Mouse (Mus musculus): ENCODE measurements around the gene 1300017J02Rik.

The 1300017J02Rik gene

DNA sequence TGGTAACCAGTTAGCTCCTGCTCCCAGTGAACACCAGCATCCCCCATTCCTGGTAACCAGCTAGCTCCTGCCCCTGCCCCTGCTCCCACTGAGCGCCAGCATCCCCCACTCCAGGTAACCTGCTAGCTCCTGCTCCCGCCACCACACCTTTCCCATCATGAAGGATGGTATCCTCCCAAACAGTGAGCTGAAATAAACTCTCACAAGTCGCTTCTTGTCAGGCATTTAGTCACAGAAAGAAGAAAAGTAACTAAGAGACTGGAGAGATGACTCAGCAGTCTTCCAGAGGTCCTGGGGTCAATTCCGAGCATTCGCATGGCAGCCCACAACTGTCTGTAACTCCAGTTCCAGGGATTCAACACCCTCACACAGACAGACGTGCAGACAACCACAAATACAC is 28.0 kb downstream of the 1300017J02Rik start:
- in situ Hi-C loops (cut with MboI, MseI): loop anchor here in 1 of 2 experiments (25.0 kb wide), 1 partner anchor 190 kb away; no protein-coding TSS in a partner anchor

DNA sequence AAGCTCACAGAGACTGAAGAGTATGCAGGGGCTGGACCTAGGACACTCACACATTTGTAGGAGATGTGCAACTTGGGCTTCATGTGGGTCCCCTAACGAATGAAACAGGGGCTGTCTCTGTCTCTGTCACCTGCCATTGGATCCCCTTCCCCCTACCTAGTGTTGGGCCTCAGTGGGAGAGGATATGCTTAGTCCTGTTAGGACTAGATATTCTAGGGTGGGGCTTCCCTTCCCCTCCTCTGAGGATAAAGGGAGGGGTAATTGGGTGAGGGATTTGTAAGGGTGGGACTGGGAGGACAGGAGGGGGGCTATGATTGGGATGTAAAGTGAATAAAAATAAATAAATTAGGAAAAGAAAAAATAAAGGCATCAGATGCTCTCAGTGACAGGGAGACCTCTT is 29.2 kb downstream of the 1300017J02Rik start:
- in situ Hi-C loops (cut with MboI, MseI): loop anchor here in 1 of 2 experiments (25.0 kb wide), 1 partner anchor 188 kb away; no protein-coding TSS in a partner anchor

- in situ Hi-C loops (cut with MboI, MseI): loop anchor here in 1 of 2 experiments (25.0 kb wide), 1 partner anchor 188 kb away; no protein-coding TSS in a partner anchor
Observed at GRCm38 (mm10) chr9:103274819-103275218, 30.1 kb downstream of the 1300017J02Rik start.

DNA sequence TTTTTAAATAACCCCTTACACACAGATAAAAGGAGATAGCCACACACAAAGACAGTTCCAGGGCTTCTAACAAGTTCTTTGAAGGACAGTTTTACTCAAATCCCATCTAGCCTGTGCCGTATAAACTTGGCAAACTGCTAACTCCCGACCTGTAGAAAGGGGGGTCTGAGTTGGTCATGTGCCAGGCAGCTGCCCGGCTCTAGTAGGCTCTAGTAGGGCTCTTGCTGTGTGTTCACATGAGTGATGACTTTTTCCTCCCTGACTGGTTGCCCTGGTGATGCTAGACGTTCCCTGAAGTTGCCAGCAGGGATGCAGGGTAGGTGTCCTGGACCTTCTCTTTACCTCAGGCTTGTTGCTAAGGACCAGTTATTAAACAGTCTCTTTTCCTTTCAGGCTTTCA is 33.8 kb downstream of the 1300017J02Rik start:
- in situ Hi-C loops (cut with MboI, MseI): no loop called here

DNA sequence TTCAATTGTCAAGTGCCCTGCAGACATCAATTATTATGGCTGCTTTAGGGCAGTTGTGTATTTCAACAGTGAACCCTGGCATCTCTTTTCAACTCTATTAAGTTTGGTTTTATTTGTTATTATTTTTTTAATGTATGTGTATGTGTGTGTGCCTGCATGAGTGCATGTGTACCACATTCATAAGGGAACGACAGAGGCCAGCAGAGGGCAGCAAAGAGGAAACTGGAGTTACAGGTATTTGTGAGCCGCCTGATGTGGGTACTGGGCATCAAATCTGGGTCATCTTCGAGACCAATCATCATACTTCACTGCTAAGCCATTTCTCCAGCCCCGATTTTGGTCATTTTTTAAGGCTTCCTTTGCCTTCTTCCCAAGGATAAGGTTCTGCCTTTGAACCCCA is 39.1 kb downstream of the 1300017J02Rik start:
- in situ Hi-C loops (cut with MboI, MseI): no loop called here

DNA sequence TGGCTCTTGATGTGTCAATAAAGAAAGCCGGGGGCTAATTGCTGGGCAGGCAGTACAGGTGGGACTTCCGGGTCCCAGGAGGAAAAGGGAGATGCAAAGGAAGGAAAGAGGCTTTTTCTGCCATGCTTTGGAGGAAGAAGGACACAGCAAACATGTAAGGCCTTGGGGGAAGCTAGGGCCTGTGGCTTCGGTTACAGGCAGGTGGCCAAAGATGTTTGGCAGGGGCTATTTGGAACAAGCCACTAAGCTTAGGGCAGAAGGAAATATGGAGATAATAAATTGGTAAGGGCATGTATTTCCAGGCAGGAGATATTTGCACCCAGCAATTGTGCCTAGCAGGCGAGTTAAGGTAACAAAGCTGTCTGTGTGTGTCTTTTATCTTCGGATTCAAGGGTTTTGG is 52.0 kb downstream of the 1300017J02Rik start:
- in situ Hi-C loops (cut with MboI, MseI): no loop called here

- in situ Hi-C loops (cut with MboI, MseI): no loop called here
Observed at GRCm38 (mm10) chr9:103248618-103249017, 56.3 kb downstream of the 1300017J02Rik start.

DNA sequence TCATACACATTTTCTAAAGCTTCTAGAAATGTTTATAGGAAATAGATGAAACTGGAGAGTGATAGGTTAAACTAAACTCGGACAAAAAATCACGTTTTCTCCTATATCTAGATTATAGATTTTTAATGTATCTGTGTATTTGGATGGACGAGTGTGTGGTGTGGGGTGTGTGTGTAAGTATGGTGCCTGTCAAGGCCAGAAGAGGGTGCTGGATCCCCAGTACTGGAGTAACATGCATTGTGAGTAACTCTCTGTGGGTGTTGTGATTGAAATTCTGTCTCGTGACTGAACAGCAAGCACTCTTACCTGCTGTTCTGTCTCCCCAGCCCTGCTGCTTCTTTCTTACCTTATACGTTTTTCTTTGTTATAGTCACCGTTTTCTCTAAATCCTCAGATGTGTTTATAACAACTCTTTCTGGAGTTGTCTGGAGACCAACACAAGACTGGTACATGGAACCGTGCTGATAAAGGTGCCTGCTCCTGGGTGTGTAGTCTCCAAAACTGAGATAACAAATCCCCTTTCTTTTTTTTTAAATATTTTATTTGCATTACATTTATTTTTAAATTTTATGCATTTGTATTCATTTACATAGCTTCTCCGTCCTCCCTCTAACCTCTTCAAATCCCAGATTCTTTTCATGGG is 58.2 kb downstream of the 1300017J02Rik start:
- in situ Hi-C loops (cut with MboI, MseI): no loop called here

DNA sequence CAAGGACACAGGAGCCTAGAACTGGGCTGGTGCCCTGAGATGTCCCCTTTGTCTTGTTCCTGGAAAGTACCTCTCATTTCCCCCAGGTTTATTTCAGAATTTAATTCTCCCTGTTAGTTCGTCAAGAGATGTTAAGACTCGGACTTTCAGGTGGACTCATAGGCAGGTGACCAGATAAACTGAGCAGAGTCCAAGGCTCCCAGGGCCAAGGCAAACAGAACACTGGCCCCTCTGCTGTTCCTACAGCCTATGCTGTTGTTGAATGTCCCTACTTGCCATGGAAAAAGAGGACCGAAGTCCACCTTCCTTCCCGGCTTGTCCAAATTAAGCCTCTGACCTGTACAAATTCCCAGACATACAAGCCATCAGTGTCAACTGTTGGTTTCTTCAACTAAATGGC is 61.2 kb downstream of the 1300017J02Rik start:
- in situ Hi-C loops (cut with MboI, MseI): no loop called here

GRCm38 (mm10) chr9:103241206-103241605 is 63.7 kb downstream of the 1300017J02Rik start:
- in situ Hi-C loops (cut with MboI, MseI): no loop called here

DNA sequence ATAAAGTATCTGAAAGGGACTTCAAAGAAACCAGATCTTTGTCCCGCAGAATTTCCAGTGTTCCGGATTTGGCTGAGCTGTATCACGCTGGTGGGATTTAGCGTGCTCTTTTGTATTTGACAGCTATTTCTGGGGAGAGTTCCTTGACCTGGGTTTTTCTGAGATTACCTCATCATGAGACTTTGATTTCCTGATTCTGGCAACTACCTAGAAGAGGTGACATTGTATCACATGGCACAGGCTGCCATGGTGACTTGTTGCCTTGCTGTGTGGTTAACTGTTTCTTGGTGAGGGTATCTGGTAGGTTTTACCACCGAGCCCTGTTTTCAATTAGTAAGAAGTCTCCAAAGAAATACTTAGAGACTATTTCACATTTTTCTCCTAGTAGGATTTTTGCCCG is 65.4 kb downstream of the 1300017J02Rik start:
- in situ Hi-C loops (cut with MboI, MseI): no loop called here

GRCm38 (mm10) chr9:103234565-103235165 is 70.2 kb downstream of the 1300017J02Rik start:
- in situ Hi-C loops (cut with MboI, MseI): no loop called here

DNA sequence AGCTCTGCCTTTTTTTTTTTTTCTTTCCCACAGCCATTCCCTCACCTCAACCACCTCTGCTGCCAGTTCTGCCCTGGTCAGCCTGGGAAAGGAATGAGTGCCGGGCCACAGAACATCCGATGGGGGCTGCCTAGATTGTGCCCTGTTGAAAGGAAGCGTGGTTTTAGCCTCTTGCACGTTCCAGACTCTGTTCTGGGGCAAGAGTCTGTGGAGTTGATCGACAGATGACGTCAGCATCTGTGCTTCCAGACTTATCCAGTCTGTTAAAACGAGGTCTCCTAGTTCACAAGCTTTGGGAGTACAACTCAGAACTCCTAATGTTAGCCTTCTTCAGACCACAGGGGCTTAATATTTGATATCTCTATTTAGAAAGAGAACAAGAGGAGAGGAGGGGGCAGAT is 70.8 kb downstream of the 1300017J02Rik start:
- in situ Hi-C loops (cut with MboI, MseI): no loop called here

DNA sequence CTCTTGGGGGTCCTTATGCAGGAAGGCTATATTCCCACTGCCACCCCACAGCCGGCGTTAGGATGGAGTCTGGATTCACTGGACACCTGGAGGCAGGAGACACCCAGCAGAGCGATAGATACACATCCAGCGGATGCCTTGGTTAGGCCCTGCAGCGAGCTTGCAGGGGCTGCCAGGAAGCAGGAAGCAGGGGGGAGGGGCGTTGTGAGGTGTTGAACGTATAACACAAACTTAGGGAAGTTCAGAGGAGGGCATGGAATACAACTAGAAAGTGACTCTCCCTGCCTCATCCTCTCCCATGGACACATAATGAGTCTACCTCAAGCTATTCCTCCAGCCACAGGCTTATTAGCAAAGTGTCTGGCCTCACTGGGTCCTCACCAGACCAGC is 71.9 kb downstream of the 1300017J02Rik start:
- in situ Hi-C loops (cut with MboI, MseI): no loop called here

GRCm38 (mm10) chr9:103232232-103233005 is 72.5 kb downstream of the 1300017J02Rik start:
- in situ Hi-C loops (cut with MboI, MseI): no loop called here

DNA sequence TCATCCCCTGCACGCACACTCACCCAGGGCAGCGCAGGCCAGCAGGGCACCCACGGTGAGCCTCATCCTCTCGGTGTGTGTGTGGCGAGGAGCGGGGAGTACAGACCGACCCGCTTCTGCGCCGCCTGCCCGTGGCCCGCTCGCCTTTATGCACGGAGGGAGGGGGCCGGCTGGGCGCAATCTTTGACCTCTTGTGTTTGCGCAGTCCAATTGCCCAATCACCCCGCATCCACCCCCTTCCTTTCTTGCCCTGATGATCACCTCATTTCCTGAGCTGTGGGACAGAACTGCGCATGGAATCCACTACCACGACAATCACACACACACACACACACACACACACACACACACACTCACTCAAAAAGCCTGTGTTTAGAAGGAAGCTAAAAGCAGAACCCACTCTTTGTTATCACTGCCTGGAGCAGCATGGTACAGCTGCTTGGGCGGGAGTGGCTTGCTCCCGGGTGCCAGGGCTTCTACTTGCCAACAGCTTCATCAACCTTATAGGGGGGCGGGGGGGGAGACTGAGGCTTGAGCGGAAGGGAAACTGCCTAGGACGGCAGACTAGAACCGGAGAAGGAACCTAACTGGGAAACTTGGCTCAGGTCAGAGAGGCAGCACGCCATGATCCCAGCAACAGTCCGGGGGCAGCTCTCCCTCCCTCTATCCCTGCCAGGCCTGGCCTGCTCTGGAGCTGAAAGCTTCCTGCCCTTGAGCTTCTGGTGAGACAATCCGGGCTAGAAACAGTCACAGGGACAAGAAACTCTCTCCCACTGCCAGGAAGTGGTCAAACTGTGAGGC is 74.5 kb downstream of the 1300017J02Rik start, which contains the start of the genes Gm20425 and Trf:
Gm20425 (minus strand) TSS at position 157 of the 801 bp plus-strand sequence.
Trf (minus strand) TSS at position 294 of the 801 bp plus-strand sequence.
- in situ Hi-C loops (cut with MboI, MseI): no loop called here

DNA sequence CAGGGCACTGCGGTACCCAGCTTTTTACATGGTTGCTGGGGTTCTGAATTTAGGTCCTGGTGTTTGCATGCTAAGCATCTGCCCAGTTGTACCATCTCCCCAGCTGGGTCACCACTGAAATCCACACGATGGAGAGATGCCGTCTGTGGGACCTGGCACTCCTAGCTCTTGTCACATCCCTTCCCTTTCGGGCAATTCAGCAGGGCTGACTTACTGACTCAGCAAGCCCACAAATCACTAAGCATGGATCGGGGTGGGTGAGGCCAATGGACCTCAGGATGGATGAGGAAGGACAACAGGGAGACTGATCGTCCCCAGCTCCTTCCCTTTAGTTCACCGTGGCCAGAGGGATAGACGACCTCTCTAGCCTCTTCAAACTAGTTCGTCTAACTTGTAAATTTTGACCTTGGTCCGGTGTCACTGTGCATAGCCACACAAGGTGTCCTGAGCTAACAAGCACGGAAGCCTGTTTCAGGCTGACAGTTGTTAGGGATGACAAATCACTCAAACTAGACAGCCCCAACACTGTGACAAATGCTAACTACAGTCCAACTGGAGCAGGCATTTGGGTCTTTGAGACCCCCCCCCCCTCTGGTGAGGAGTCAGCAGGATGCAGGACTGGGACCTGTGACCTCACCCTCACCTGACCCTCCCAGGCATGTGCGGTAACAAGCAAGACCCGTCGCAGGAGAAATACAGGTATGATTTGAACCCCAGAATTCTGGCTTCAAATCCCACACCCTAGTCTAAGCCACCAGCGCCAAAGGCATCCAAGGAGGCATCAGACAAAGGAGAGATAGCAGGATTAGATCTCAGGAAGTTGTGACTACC is 75.6 kb downstream of the 1300017J02Rik start:
- in situ Hi-C loops (cut with MboI, MseI): loop anchor here in 1 of 2 experiments (5.0 kb wide), 1 partner anchor 73 kb away; no protein-coding TSS in a partner anchor

DNA sequence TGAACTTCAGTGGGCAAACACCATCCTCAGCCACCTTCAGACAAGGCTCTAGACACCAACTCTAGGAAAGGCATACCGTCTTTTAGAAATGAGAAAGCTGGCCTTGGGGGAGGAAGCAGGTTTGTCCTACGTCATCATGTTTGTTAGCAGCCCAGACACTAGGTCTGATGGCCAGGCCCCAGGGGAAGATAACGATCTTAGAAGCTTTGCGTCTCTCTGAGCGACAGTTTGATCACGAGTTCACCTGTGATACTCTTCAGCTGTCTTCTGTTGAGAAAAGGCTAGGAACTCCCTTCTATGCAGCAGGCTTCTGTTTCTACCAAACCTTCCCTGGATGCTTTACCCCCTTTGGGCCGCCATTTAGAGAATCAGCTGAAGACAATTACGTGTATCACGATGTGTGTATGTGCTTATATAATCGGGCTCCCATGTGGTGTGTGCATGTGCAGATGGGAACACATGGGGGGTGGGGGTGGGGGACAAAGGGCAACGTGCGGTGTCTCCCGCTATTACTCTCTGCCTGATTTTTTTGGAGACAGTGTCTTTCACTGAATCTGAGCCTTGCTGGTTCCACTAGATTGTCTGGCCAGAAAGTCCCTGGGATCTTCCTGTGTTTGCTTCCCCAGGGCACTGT is 76.4 kb downstream of the 1300017J02Rik start:
- in situ Hi-C loops (cut with MboI, MseI): loop anchor here in 1 of 2 experiments (5.0 kb wide), 1 partner anchor 74 kb away; no protein-coding TSS in a partner anchor

DNA sequence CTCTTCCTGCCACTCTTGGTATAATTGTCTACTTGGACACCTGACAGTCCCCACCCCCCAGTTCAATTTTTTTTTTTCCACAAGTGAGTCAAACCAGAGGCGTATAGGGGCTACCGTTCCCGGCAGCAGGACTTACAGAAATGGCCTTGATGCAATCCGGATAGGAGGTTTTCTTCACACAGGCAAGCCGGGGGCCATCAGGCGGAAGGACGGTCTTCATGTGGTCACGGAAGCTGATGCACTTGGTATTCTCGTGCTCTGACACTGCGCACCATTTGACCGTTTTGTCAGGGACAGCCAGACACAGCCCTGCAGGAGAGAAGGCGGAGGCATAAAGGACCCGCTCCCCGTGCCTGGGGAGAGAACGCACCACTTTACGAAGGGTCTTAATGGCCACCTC is 77.1 kb downstream of the 1300017J02Rik start:
- in situ Hi-C loops (cut with MboI, MseI): loop anchor here in 1 of 2 experiments (5.0 kb wide), 1 partner anchor 75 kb away; no protein-coding TSS in a partner anchor

DNA sequence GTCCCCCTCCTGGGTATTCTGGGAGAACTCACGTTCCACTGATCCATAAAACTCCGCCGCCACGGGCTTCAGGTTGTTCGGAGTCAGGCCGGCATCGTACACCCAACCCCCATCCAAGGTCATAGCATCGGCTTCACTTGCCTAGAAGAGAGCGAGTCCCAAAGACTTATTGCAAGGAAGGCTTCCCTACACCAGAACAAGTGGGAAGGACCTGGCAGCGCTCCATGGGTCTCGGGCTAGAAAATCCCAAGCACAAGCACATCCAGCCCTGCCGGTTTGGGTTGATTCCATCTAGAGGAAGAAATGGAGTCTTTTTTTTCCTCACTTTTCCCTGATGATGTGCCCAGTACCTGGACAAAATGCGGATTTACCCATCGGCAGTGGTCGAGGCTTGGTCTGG is 78.1 kb downstream of the 1300017J02Rik start:
- in situ Hi-C loops (cut with MboI, MseI): loop anchor here in 1 of 2 experiments (5.0 kb wide), 1 partner anchor 75 kb away; no protein-coding TSS in a partner anchor

All from T-helper 17 cell (primary cell).